Mouse (Mus musculus): Measurements from ENCODE around the gene Ormdl2.

- TF ChIP-seq CTCF (IDR thresholded peaks at IDR 0.05; ENCODE audit: low read depth), result no peak
- no peak for TF ChIP-seq EP300 (IDR thresholded peaks at IDR 0.05; ENCODE audit: low read depth)
These were observed 18.5 kb downstream of the Ormdl2 start for GRCm38 (mm10) chr10:128802956-128803355.

Data from liver, postnatal 0 days (tissue).